Mouse (Mus musculus) C2C12 (cell line): ENCODE measurements at regions not wholly inside any gene's neighbourhood (a gene's known extent, or its start where the extent isn't known, plus 50 kb on each side); places are given as distances from the start of the nearest gene placed in this dataset.

Source experiments
- CEBPB ChIP-seq: IDR thresholded peaks from one replicate; pipeline ENCODE4 v1.6.1; 2011; ENCODE audit warnings: low read depth, mild to moderate bottlenecking, control low read depth, moderate library complexity
- CTCF ChIP-seq: IDR thresholded peaks from one replicate; pipeline ENCODE4 v1.5.1; 2011; ENCODE audit not compliant: control insufficient read depth, insufficient read depth, insufficient read length
- FOSL1 ChIP-seq: IDR thresholded peaks from one replicate; pipeline ENCODE4 v1.8.0; 2011; ENCODE audit warnings: mild to moderate bottlenecking, low read length; ENCODE audit not compliant: poor library complexity, insufficient read depth, severe bottlenecking
- MAX ChIP-seq: IDR thresholded peaks from one replicate; pipeline ENCODE4 v1.6.1; 2011; ENCODE audit warnings: mild to moderate bottlenecking, control low read depth
- MYOD1 ChIP-seq: IDR thresholded peaks from one replicate; pipeline ENCODE4 v1.6.1; 2011; ENCODE audit warnings: low read depth; ENCODE audit not compliant: control insufficient read depth, insufficient read length
- MYOG ChIP-seq: IDR thresholded peaks from one replicate; pipeline ENCODE4 v1.6.1; 2011; ENCODE audit not compliant: control insufficient read depth, insufficient read length; ENCODE audit errors: extremely low read depth
- USF1 ChIP-seq: IDR thresholded peaks from one replicate; pipeline ENCODE4 v1.6.1; 2011; ENCODE audit warnings: low read depth, mild to moderate bottlenecking, control low read depth, moderate library complexity

DNA sequence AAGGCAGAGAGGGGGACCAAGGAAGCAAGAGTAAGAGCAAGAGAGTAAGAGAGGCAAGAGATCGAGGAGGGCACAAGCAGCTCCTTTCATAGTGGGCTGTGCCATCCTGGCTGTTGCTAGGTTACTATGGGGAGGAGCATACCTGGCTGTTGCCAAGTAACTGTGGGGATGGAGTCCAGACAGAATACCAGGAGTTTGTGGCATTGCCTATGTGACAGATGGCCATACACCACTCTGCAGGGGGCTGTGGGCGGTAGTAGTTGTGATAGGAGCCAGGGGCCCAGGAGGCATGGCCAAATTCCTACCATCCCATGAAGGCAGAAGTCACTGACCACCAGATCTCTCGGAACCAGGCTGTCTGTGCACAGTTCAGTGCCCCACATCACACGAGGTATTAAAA is 349.5 kb downstream of the Osr1 start:
- TF ChIP-seq CTCF (no peak), CEBPB (no peak), FOSL1 (no peak), MAX (no peak), USF1 (no peak), MYOG (no peak), MYOD1 (no peak)
